Mouse (Mus musculus) midbrain, embryonic 11.5 days (tissue): ENCODE measurements around the gene Fancg. TPM values are rescaled to one million over a fixed set of nuclear protein-coding genes. Genes with fewer than 3 reads are reported as not detected.

Experiments
- ATAC-seq: fragments of 200-750 bp; cut with Nextera tagmentation; 2 replicates; pipeline ENCODE4 v1.8.0; 2017; ENCODE audit warnings: moderate TSS enrichment, moderate library complexity; ENCODE audit not compliant: low FRiP score
- DNase-seq: peaks from one replicate; pipeline ENCODE4 v3.0.0; 2015; ENCODE audit warnings: low spot score; ENCODE audit errors: missing footprints
- H3K27ac ChIP-seq: fragments of 300-500 bp; sonication (generic); 2 replicates; pipeline ENCODE4 v1.5.1; 2014; ENCODE audit warnings: low read depth, low read length
- H3K27me3 ChIP-seq: fragments of 300-500 bp; sonication (generic); 2 replicates; pipeline ENCODE4 v1.6.1; 2014; ENCODE audit warnings: mild to moderate bottlenecking, low read length, moderate library complexity, mixed read lengths; ENCODE audit not compliant: control insufficient read depth, insufficient read depth
- H3K36me3 ChIP-seq: fragments of 300-500 bp; sonication (generic); 2 replicates; pipeline ENCODE4 v1.6.1; 2014; ENCODE audit warnings: mild to moderate bottlenecking, low read length, moderate library complexity, mixed read lengths; ENCODE audit not compliant: control insufficient read depth, insufficient read depth
- H3K4me1 ChIP-seq: fragments of 300-500 bp; sonication (generic); 2 replicates; pipeline ENCODE4 v1.6.1; 2014; ENCODE audit warnings: low read length; ENCODE audit not compliant: control insufficient read depth, insufficient read depth
- H3K4me2 ChIP-seq: fragments of 300-500 bp; sonication (generic); 2 replicates; pipeline ENCODE4 v1.6.1; 2014; ENCODE audit warnings: mild to moderate bottlenecking, moderate library complexity
- H3K4me3 ChIP-seq: fragments of 300-500 bp; sonication (generic); 2 replicates; pipeline ENCODE4 v1.5.1; 2014; ENCODE audit warnings: low read depth, low read length
- H3K9ac ChIP-seq: fragments of 300-500 bp; sonication (generic); 2 replicates; pipeline ENCODE4 v1.6.1; 2014; ENCODE audit warnings: low read length
- H3K9me3 ChIP-seq: fragments of 300-500 bp; sonication (generic); 2 replicates; pipeline ENCODE4 v1.6.1; 2016; ENCODE audit warnings: low read length; ENCODE audit not compliant: control insufficient read depth
- WGBS: fragments of 180-500 bp; shearing (Covaris S2); extraction: QIAGEN DNeasy Blood & Tissue Kit; methylation state at CpG from one replicate; pipeline ENCODE4 v1.1.7; 2014; 5-methylcytosine and 5-hydroxymethylcytosine counted together
- polyA plus RNA-seq: library from polyadenylated mRNA; unstranded; fragments of >200 nt; fragmentation: Nextera tagmentation; extraction: Ambion mirVana; gene quantifications from 2 replicates; pipeline ENCODE4 v1.2.1, GENCODE M21; 2014

Gene Fancg
- 21.4 and 22.0 TPM in 2 replicates for polyA plus RNA-seq

GRCm38 (mm10) chr4:43010161-43011038, at the start of gene Fancg:
Gene Fancg (minus strand): TSS chr4:43010506.
- Histone ChIP-seq H3K4me2 (peak within 1 kb of the TSS; percentile 90), H3K9me3 (no peaks in the 10 kb centered on the region), H3K27me3 (no peaks in the 10 kb centered on the region), H3K27ac (peak within 1 kb of the TSS; percentile 25; the same call in 1 of the 2 replicates), H3K4me1 (peaks cover 3% of the 10 kb centered on the region), H3K36me3 (no peaks in the 10 kb centered on the region), H3K4me3 (peak within 1 kb of the TSS; percentile 70), H3K9ac (peak within 1 kb of the TSS; percentile 76)
- ATAC-seq (peak; percentile 94), DNase-seq (peak; percentile 98)
- WGBS = under 1% methylated on average over 37 of the region's 37 CpGs

- no peaks in the 10 kb centered on the region for H3K36me3 ChIP-seq
- H3K4me2 ChIP-seq = peak overlapping the region; percentile 81
- DNase-seq (peak; percentile 91), ATAC-seq (no peak)
- H3K4me3 ChIP-seq = peak overlapping the region; percentile 70
- no peaks in the 10 kb centered on the region; the same call in 1 of the 2 replicates for H3K27me3 ChIP-seq
- no peaks in the 10 kb centered on the region for H3K4me1 ChIP-seq
- H3K9ac ChIP-seq = peak overlapping the region; percentile 82
- WGBS = 38% methylated on average over 3 of the region's 3 CpGs
- H3K27ac ChIP-seq = no peak overlapping the region
- H3K9me3 ChIP-seq = no peaks in the 10 kb centered on the region; the same call in 1 of the 2 replicates
These were observed 49.4 kb upstream of the Fancg start for GRCm38 (mm10) chr4:43059697-43060096.

DNA sequence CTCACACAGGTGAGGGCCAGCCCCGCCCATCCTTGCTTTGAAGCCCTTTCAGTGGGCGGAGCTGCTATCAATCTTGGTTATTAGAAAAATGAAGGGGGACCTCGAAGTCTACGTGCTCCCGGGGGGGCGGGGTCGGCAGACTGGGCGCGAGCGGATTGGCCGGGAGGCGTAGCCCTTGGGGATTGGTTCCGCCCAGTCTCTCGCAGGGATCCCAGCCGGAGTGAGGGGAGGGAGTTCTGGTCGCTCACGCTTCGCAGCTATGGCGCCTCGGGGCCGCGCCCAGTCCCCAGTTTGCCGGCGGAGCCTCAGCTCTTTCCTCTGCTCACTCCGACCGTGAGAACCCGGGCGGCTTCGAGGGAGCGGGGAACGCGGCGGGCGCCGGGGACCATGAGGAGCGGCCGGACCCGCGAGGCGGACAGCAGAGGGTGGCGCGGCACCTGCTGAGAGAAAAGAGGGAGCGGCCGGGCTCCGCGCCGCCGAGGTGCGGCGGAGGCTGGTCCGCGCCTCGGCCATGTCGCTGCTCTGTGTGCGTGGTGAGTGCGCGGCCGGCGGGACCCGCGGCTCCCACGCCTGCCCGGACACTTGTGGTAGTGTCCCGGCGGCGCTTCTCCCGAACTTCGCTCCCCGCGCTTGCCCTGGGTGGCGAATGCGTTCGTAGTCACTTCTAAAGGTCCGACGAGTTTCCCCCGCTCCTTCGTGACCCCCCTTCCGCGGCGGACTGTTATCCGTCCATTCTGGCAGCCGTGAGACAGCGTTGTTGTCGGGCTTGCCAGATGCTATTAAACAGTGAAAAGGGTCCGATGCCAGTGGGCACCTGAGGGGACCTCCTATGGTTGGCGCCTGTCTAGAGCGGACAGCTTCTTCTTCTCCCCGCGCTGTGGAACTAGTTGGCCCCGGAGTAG, 48.7 kb upstream of the Fancg start, which contains the start of gene Unc13b:
Gene Unc13b (plus strand): TSS at position 201 of the 902 bp plus-strand sequence.
- H3K9me3 ChIP-seq = no peaks in the 10 kb centered on the region; the same call in 1 of the 2 replicates
- DNase-seq (peak; percentile 97), ATAC-seq (peak; percentile 98)
- no peaks in the 10 kb centered on the region for H3K36me3 ChIP-seq
- H3K27me3 ChIP-seq = no peaks in the 10 kb centered on the region; the same call in 1 of the 2 replicates
- H3K4me1 ChIP-seq = no peaks in the 10 kb centered on the region
- under 1% methylated on average over 90 of the region's 90 CpGs for WGBS
- peak within 1 kb of the TSS; percentile 70 for H3K4me3 ChIP-seq
- peak within 1 kb of the TSS; percentile 54; the same call in 1 of the 2 replicates for H3K27ac ChIP-seq
- peak within 1 kb of the TSS; percentile 81 for H3K4me2 ChIP-seq
- H3K9ac ChIP-seq = peak within 1 kb of the TSS; percentile 82

GRCm38 (mm10) chr4:43058392-43058752, 48.1 kb upstream of the Fancg start:
- Histone ChIP-seq H3K9me3 (no peaks in the 10 kb centered on the region; the same call in 1 of the 2 replicates), H3K27me3 (no peaks in the 10 kb centered on the region; the same call in 1 of the 2 replicates), H3K27ac (no peak overlapping the region), H3K4me2 (peak overlapping the region; percentile 81), H3K36me3 (no peaks in the 10 kb centered on the region), H3K9ac (peak overlapping the region; percentile 82), H3K4me3 (peak overlapping the region; percentile 70), H3K4me1 (no peaks in the 10 kb centered on the region)
- no peak for DNase-seq
- peak; percentile 22; the same call in 1 of the 2 replicates for ATAC-seq
- WGBS = 19% methylated on average over 8 of the region's 8 CpGs

GRCm38 (mm10) chr4:43057654-43058053, 47.3 kb upstream of the Fancg start:
- H3K4me3 ChIP-seq = no peak overlapping the region
- H3K36me3 ChIP-seq = no peaks in the 10 kb centered on the region
- ATAC-seq (no peak), DNase-seq (no peak)
- H3K9me3 ChIP-seq = no peaks in the 10 kb centered on the region; the same call in 1 of the 2 replicates
- H3K27ac ChIP-seq = no peak overlapping the region
- H3K27me3 ChIP-seq = no peaks in the 10 kb centered on the region; the same call in 1 of the 2 replicates
- H3K4me2 ChIP-seq = no peak overlapping the region
- no peak overlapping the region for H3K9ac ChIP-seq
- WGBS = 94% methylated on average over 5 of the region's 5 CpGs
- H3K4me1 ChIP-seq = no peaks in the 10 kb centered on the region

GRCm38 (mm10) chr4:43052627-43053026, 42.3 kb upstream of the Fancg start:
- H3K4me1 ChIP-seq = no peaks in the 10 kb centered on the region
- H3K27me3 ChIP-seq = no peaks in the 10 kb centered on the region
- H3K4me3 ChIP-seq = no peak overlapping the region
- peak; percentile 93 for DNase-seq
- no peak overlapping the region for H3K9ac ChIP-seq
- H3K27ac ChIP-seq = no peak overlapping the region
- H3K9me3 ChIP-seq = no peaks in the 10 kb centered on the region
- H3K36me3 ChIP-seq = no peaks in the 10 kb centered on the region
- ATAC-seq = 0 out of 2 replicates have a peak, but pooled peaks have one; percentile 33
- no peak overlapping the region for H3K4me2 ChIP-seq
- 12% methylated on average over 4 of the region's 4 CpGs for WGBS

DNA sequence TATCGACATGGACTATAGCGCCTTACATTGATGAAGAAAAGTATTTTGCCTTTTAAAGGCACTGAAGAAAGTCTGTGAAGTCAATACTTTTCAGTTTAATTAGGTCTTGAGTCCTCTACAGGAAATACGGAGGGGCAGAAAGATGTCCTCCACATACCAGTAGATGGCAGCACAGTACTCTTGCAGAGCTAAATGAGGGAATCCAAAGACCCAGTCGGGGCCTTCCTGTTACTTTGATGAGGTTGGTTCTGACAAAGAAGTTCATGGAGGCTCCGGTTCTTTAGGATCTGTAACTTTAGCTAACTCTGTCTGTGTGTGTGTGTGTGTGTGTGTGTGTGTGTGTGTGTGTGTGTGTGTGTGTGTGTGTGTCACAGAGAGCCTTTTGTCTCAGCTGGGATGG, 36.9 kb upstream of the Fancg start:
- ATAC-seq = no peak
- no peak overlapping the region for H3K27ac ChIP-seq
- peaks cover 16% of the 10 kb centered on the region for H3K4me1 ChIP-seq
- DNase-seq = peak; percentile 94
- H3K4me2 ChIP-seq = peak overlapping the region; percentile 21
- no peaks in the 10 kb centered on the region for H3K9me3 ChIP-seq
- no peaks in the 10 kb centered on the region for H3K36me3 ChIP-seq
- WGBS = 4% methylated on average over 5 of the region's 5 CpGs
- H3K27me3 ChIP-seq = no peaks in the 10 kb centered on the region
- no peak overlapping the region; the same call in 1 of the 2 replicates for H3K9ac ChIP-seq
- no peak overlapping the region for H3K4me3 ChIP-seq

DNA sequence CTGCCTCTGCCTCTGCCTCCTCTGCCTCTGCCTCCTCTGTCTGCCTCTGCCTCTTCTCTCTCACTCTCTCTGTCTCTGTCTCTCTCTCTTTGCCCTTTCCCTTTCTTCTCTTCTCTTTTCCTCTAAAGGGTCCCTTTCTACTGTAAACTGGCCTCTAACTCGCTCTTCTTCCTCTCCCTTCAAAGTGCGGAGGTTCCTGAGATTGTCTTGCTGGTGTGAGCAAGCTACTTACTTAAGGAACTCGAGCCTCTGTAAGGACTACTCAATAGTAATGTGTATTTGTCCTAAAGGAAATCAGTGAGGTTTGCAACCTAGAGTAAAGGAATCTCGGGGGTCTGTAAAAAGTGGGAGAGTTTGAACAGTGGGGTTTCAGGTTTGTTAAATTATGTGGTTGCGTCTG, 36.3 kb upstream of the Fancg start:
- WGBS = 62% methylated on average over 5 of the region's 5 CpGs
- H3K9me3 ChIP-seq = no peaks in the 10 kb centered on the region
- H3K4me2 ChIP-seq = no peak overlapping the region
- H3K27ac ChIP-seq = no peak overlapping the region; the same call in 1 of the 2 replicates
- no peak overlapping the region; the same call in 1 of the 2 replicates for H3K4me3 ChIP-seq
- ATAC-seq (no peak), DNase-seq (no peak)
- H3K36me3 ChIP-seq = no peaks in the 10 kb centered on the region
- no peaks in the 10 kb centered on the region for H3K27me3 ChIP-seq
- peaks cover 16% of the 10 kb centered on the region for H3K4me1 ChIP-seq
- H3K9ac ChIP-seq = no peak overlapping the region; the same call in 1 of the 2 replicates
